Mouse (Mus musculus) liver, adult (tissue): ENCODE data around the gene Inppl1.

Experiments used
- GATA4 ChIP-seq: IDR thresholded peaks from 2 replicates; pipeline ENCODE4 v1.6.1; 2014; ENCODE audit warnings: mild to moderate bottlenecking, low read length; ENCODE audit not compliant: insufficient replicate concordance

The Inppl1 gene

DNA sequence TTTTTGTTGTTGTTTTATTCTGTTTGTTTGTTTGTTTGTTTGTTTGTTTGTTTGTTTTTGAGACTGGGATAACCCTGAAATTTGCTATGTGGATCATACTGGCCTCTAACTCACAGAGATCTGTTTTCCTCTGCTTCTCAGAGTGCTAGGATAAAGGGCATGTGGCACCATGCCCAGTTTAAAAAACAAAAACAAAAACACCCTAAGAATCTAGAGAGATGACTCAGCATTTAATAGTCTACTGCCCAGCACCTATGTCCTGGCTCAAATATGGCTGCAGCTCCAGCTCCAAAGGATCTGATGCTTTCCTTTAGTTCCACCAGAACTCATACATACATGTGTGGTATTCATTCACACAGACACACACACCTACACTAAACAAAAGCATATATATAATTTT lies 22.9 kb upstream of the Inppl1 start:
- TF ChIP-seq GATA4, result no peak

DNA sequence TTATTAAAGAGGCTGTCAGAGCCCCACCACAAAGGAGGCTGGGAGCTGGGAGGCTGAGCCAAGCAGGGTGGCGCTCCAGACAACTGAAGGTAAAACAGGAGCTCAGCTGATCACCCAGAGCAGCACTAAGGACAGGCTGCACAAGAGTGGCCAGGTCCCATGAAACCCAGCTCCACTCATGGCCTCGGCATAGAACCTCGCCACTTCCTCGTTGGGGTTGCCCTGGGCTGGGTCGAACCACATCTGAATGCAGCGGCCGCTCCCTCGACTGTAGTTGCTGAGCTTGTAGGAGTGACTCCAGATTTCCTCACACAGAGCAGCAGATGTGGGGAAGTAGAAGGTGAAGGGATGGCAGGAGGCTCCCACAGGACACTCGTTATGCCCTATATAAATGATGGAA lies 20.3 kb upstream of the Inppl1 start:
- TF ChIP-seq GATA4, result no peak

DNA sequence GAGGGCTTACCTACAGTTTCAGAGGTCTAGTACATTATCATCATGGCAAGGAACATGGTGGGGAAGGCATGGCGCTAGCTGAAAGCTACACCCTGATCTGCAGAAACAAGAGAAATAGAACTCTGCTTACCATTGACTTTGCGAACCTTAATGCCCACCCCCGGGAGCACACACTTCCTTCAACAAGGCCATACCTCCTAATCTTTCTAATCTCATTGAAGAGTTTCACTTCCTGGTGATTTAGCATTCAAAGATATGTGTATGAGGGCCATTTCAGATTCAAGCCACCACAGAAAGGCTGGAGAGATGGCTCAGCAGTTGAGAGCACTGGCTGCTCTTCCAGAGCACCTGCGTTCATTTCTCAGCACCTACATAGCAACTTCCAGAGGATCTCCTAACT lies 19.1 kb upstream of the Inppl1 start, which contains the start of gene Folr2:
TSS of gene Folr2 (minus strand) at position 101 of the 400 bp plus-strand sequence.
- TF ChIP-seq GATA4, result no peak

DNA sequence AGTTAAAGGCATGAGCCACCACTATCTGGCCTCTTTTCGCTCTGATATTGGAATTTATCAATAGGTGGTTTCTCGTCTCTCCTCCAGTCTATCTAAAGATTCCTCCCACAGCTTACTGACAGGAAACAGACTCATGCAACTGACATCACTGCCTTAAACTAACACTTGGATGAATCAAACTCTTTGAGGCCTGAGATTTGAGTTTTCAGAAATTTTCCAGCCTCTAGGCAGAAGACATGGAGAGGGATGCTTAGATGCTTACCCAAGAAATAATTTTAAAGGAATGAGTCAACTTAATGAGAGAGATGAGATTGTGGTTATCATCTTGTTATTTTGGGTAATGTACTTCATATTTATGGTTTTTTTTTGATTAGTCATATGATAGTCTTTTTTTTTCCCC lies 15.8 kb upstream of the Inppl1 start:
- TF ChIP-seq GATA4, result no peak

DNA sequence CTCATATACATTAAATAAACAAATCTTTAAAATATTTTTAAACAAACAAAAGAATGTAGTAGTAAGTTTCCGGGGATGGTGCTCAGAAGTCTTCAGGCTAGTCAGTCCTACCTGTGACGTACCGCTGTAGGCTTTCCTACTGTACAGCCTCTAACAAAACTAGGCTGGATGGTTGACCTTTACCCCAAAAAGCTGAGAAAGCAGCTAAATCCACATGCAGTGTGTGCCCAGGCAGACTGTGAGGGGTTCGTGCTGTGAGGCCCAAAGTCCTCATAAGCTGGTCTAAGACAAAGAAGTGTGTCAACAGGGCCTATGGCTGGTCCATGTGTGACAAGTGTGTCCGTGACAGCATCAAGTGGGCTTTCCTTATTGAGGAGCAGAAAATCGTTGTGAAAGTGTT lies 14.8 kb upstream of the Inppl1 start:
- no peak for TF ChIP-seq GATA4

DNA sequence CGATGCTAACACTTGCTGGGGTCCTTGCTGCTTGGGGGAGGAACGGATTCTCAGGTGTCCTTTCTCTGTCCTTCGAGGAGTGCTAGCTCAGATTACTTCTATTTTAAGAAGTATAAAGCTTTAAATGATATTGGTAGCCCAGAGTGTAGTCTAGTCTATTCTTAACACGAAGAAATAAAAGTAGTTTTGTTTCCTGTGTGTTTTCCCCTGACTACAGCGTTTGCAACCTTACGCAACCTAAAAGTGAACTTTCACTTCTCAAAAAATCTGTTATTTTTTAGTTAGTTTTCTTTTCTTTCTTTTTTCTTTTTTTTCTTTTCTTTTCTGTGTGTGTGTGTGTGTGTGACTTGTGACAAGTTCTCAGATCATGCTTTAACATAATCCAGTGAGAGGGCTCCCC lies 13.7 kb upstream of the Inppl1 start:
- TF ChIP-seq GATA4, result no peak

DNA sequence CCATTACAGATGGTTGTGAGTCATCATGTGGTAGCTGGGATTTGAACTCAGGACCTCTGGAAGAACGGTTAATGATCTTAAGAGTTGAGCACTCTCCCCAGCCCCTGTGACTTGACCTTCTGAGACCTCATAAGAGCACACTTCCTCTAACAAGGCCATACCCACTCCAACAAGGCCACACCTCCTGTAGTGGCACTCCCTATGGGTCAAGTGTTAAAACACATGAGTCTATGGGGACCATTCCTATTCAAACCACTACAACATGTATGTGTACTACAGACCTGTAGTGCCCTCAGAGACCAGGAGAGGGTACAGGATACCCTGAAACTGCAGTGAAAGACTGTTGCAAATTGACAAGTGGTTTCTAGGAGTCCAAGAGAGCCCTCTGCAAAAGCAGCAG lies 9.9 kb upstream of the Inppl1 start:
- no peak for TF ChIP-seq GATA4

DNA sequence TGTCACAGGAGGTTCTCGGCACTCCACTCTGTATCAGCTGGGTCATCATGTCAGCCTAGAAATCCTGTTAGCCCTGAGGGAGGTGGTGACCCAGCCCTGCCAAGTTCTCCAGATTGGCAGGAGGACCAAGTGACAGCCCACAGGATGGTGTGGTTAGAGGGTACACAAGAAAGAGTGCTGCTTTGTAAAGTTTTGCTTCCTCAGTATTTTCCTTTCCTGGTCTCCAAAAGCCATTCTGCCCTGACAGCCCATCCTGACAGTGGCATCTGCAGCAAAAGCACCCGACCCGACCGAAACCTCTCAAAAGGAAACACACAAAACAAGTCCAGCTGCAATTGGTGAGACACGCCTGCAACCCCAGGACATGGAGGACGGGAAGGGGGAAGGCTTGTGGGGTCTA lies 6.2 kb upstream of the Inppl1 start:
- no peak for TF ChIP-seq GATA4

DNA sequence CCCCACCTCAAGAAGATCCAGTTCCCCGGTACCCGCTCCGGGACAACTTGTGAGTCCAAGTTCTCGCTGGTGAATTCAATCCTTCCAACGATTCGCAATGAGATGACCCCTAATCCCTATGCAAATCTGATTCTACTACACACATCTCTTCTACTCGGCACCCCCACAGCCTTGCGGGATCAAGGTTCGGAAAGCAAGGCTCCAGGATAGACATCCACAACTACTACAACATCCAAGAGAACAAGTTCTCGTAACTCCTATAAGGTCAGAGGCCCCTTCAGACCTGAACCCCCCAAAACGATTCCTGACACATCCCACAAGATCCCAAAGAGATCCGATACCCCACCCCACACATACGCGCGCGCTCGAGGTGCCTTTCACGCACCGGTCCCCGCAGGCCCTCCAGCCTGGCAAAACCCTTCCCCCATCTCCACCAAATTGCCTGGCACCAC lies 849 bp downstream of the Inppl1 start:
- TF ChIP-seq GATA4, result no peak

DNA sequence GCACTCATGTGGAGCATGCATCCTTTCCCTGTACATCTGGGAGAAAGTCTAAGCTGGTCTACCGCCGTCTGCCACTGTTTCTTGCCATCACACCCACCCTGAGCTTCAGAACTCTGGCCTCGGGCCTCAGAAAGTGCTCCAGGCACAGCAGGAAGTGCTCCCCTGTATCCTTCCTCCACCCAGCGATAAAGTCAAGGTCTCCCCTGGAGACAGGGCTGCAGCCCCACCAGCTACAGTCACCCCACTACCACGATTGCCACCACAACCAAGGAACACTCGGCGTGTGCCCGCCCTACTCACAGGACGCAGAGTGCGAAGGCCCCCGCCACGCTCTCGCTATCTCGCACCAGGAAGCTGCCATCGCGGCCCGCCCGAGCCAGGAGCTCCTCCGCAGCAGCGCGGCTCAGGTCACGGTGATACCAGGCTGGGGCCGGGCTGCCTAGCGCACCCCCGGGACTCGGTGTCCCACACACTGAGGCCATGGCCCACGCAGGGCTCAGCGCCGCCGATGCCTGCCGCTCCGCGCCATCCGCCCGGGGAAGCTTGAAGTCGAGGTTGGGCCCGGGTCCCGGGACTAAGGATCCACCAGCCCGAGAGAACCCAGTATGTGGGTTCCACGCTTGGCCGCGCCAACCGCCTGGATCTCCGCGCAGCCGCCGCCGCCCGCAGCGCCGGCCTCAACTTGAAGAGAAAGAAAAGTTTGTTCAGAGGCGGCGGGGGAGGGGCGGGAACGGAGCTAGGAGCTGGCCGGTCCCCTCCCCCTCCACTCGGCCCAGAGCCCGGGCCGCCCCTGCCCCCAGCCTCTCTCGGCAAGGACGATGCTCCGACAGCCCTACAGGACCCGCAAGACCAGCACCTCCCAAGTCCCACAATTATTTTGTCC lies 1.5 kb downstream of the Inppl1 start:
- no peak; the same call in 1 of the 2 replicates for TF ChIP-seq GATA4

DNA sequence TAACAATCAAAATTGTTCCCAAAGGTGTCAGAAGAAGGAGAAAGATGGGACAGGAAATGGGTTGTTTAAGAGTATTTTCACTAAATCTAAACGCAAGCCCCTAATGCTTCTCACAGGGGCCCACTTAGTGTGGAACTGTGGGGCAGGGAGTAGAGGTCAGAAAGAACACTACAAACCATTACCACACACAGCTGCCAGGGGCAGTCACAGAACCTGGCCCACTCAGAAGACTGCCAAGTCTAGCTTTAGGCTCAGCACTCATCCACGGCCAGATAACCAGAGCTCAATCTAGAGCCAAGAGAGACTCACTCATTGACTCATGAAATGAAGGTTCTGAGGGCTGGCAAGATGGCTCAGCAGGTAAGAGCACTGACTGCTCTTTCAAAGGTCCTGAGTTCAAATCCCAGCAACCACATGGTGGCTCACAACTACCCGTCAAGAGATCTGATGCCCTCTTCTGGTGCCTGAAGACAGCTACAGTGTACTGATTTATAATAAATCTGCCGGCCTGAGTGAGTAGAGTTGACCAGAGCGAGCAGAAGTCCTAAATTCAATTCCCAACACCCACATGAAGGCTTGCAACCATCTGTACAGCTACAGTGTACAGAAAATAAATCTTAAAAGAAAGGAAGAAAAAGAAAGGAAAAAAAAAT lies 2.4 kb downstream of the Inppl1 start:
- TF ChIP-seq GATA4, result no peak

DNA sequence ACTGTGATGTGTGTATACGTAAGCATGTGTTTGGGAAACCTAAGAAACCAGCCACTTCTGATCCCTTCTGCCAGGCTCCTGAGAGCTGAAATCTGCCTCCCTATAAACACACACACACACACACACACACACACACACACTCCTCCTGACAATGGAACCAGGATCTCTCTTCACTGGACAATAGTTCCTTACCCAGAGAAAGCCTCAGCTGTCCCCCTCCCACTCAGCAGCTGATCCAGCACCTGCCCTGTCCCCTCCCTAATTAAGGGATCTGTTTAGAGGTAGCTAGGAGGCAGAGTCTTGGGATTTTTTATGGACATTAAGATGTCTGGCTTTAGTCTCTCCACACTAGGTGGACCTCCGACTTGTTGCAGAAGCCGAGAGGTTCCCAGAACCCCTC lies 3.1 kb downstream of the Inppl1 start:
- no peak for TF ChIP-seq GATA4

DNA sequence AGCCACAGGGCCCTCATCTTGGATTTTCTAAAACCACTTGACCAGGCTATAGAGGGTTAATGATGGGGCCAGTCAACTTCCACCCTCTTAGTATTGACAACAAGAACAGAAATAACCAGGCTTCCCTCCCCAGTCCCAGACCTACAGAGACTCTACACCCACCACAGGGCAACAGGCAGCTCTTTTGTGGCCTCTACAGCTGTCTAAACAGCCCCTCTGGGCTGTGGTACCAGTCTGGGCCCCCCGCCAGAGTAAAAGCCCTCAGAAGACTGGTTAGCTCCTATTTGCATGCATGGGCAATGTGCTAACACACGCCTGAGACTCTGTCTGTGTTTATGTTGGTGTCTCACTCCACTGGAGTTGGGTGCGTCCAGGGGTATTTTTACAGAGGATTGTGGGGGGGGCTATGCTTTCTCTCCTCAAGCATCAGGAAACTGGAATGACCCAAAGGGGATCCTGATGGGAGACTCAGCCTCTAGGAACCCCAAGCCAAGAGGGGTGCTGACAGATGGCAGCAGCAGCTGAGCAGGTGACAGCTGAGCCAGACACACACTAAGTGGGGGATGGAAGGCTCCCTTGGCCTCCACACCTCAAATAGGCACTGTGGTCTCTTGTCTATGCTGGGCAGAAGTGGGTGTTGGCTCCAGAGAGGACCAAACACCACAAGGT lies 4.0 kb downstream of the Inppl1 start:
- no peak for TF ChIP-seq GATA4

DNA sequence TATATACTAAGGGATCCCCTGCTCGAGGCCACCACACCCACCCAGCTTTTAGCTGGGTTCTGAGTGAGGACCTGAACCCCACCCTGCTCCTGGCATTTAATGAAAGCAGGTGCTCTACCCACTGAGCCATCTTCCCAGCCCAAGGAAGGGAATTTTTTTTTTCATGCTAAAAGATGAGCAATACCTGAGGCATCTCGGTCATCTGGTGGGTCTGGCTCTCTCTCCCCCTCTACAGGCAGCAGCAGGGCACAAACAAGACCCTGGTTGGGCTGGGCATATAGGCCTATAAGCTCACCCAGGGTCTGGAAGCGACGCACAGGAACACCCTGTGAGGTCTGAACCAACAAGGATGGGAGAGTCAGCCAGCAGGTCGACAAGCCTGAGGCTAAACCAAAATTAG lies 4.7 kb downstream of the Inppl1 start:
- no peak for TF ChIP-seq GATA4

DNA sequence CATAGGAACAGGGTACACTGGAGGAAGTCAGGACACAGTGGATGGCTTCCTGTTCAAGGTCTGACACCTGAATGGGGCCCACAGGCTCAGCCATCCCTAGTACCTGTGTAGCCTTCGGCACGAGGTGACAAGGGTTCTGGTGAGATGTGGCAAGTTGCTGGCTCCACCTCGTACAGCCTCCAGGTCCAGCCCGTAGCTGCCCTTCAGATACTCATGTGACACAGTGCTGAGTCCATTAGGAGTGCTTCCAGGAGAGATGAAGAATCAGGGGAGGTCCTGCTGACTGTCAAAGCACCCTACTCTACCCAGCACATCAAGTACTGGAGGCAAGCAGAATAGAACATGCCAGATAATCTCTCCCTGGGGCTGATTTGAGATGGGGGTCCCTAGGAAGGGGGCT lies 5.7 kb downstream of the Inppl1 start:
- no peak for TF ChIP-seq GATA4

DNA sequence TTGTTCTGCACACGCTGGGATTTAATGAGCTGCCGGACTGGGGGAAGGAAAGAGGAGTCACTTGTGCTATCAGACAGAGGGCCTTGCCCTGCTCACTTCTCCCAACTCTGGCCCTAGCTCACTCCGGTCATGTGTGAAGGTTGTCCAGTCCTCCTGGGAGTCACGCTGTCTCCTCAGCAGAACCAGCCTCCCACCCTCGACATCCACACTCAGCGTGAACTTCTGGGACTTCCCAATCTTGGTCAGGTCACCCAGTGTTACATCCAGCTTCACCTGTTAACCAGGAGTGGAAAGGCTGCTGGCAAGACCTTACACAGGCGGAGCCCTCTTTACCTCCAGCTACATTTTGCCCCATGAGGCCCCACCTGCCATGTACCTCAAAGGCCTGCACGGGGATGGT lies 6.6 kb downstream of the Inppl1 start:
- no peak for TF ChIP-seq GATA4
